Mouse (Mus musculus): ENCODE measurements around the gene Krit1. TPM values are rescaled to one million over a fixed set of nuclear protein-coding genes. Genes with fewer than 3 reads are reported as not detected.

Krit1 gene
- polyA plus RNA-seq, 1 experiment, result 0.61 TPM

DNA sequence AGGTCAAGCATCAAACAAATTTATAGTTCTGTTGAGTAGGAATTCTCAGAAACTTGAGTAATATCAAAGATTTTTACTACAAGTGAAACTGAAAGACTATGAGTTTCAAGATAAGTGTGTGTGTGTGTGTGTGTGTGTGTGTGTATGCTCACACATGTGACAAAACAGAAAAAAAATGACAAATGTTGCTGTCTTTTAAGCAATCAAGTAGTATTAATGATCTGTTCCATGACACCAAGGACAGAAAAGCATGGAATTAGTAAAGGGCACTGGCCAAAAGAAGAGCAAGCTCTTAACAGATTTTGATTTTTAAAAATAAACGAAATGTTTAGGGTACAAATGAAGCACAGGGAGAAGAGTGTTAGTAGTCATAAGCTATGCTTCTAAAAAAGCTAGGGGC, 2.9 kb upstream of the Krit1 start:
- Histone ChIP-seq H3K36me3 (ENCODE audit: control insufficient read depth) (peaks cover 7% of the 10 kb centered on the region), H3K27me3 (ENCODE audit: control insufficient read depth) (no peaks in the 10 kb centered on the region), H3K9me3 (ENCODE audit: control insufficient read depth, low read length) (no peaks in the 10 kb centered on the region), H3K4me3 (replicated peaks) (no peak overlapping the region), H3K4me1 (ENCODE audit: control insufficient read depth) (peaks cover 52% of the 10 kb centered on the region)
- TF ChIP-seq GATA1 (IDR thresholded peaks at IDR 0.05; ENCODE audit: low read length) (no peak), TAL1 (IDR thresholded peaks at IDR 0.05; ENCODE audit: low read length) (no peak)

DNA sequence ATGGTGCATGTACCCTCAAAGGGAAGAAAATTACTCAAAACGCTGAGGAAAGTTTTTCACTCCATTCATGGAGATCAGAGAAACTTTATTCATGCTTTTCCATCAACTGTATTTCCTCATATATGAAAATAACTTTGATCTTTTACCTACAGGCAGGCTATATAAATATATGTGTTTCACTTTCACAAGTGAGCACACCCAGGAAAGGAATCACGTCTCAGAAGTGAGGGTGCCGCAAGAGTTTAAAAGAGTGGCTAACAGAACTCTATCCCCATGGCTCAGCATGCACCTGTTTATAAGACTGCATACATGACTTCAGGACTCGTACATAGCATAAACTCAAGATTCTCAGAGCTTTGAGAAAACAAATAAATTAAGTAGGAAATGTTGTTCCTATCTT, 2.1 kb upstream of the Krit1 start:
- no peaks in the 10 kb centered on the region for H3K27me3 ChIP-seq (ENCODE audit: control insufficient read depth)
- peaks cover 4% of the 10 kb centered on the region for H3K36me3 ChIP-seq (ENCODE audit: control insufficient read depth)
- H3K4me1 ChIP-seq (ENCODE audit: control insufficient read depth), result peaks cover 53% of the 10 kb centered on the region
- TF ChIP-seq TAL1 (IDR thresholded peaks at IDR 0.05; ENCODE audit: low read length) (no peak), GATA1 (IDR thresholded peaks at IDR 0.05; ENCODE audit: low read length) (no peak)
- H3K9me3 ChIP-seq (ENCODE audit: control insufficient read depth, low read length), result no peaks in the 10 kb centered on the region
- peak overlapping the region; percentile 100 for H3K4me3 ChIP-seq (replicated peaks)

DNA sequence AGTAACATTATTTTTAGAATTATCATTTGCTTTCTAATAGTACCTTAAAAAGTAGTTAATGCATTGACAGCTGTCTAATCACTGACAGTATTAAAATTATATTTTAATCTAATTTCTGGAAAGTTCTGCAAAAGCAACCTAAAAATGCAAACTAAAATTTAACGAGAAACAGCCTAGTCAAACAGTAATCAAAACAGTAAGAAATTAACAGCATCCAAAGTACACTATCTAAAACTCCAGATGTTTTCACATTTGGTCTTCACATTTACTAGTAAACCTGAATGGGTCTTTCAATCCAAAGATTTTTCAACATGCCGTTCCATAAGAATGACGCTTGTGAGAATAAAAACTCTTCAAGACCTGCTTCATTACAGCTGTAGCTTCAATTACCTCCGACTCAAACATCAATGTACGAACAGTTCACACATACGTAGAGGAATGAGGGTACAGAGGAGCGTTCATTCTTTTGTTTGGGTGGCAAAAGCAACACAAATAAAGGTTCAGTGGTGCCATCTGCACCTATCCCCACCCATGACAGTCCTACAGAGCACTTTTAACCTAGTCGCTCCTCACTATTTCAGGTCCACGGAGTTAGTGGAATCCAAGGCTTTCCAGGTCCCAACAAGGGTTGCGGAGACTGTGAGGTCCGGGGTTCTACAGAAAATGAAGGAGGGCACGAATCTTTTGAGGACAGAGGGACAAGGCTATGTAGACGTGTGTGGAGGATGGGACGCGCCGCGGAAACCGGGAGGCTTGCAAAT, 1.1 kb upstream of the Krit1 start:
- Histone ChIP-seq H3K4me3 (replicated peaks) (peak overlapping the region; percentile 100), H3K27me3 (ENCODE audit: control insufficient read depth) (no peaks in the 10 kb centered on the region), H3K9me3 (ENCODE audit: control insufficient read depth, low read length) (no peaks in the 10 kb centered on the region), H3K4me1 (ENCODE audit: control insufficient read depth) (peaks cover 52% of the 10 kb centered on the region), H3K36me3 (ENCODE audit: control insufficient read depth) (peaks cover 5% of the 10 kb centered on the region; the same call in 1 of the 2 replicates)
- TF ChIP-seq GATA1 (IDR thresholded peaks at IDR 0.05; ENCODE audit: low read length) (no peak), TAL1 (IDR thresholded peaks at IDR 0.05; ENCODE audit: low read length) (no peak)

DNA sequence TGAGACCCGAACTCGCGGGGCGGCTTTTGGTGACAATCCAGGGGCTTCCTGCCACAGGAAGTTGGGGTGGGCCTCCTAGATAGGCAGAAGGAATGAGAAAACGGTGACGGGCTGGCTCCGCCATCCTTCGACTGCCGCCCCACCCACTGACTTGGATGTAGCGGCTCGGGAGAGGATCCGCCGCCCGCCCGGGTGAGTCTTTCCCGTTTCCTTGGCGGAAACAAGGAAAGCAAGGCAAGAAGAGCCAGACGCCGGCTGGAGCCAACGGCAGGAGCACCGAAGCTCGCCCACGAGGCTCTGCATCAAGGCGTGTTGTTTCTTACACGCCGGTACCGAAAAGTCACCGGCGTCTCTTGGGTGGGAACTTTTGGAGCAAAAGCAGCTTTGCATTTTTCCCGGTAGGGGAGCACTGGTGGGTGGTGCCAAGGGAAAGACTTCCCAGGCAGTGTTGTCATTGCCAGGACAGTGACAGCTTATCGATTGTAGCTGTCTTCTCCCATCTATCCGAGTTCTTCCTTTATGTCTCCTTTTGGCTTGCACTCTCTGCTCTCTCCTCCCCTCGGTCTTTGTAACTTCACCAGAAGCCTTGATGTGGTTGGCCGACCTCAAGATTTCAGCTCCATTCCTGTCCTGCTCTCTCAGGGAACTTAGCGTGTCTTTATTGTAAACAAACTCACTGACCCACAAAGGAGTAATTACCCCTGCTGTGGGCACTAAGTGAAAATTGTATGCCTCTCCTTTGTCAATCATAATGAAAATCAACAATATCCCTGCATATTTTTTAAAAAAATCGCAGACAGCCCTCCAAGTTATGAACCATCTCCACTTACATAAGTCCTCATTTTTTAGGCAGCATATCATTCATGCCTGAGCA, 545 bp downstream of the Krit1 start:
- TF ChIP-seq TAL1 (IDR thresholded peaks at IDR 0.05; ENCODE audit: low read length) (no peak), GATA1 (IDR thresholded peaks at IDR 0.05; ENCODE audit: low read length) (no peak)

DNA sequence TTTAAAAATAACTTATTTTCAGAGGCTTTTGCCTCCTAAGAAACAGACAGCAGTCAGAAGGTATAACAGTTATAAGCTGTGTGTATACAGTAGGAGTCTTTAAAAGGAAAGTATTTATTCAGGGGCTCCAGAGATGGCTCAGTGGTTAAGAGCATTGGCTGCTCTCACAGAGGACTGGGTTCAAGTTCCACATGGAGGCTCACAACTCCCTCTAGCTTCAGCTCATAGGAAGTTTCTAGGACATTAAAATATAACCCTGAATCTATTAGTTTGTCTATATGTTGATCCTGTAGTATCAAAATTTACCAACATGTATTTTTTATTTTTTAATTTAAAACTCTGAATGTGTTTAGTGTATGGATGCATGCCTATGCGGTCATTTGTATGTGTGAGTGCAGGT, 5.5 kb downstream of the Krit1 start:
- peaks cover 53% of the 10 kb centered on the region for H3K36me3 ChIP-seq (ENCODE audit: control insufficient read depth)
- H3K4me3 ChIP-seq (replicated peaks), result no peak overlapping the region
- no peak for TF ChIP-seq TAL1 (IDR thresholded peaks at IDR 0.05; ENCODE audit: low read length)
- no peak for TF ChIP-seq GATA1 (IDR thresholded peaks at IDR 0.05; ENCODE audit: low read length)
- H3K4me1 ChIP-seq (ENCODE audit: control insufficient read depth), result peaks cover 15% of the 10 kb centered on the region
- H3K27me3 ChIP-seq (ENCODE audit: control insufficient read depth), result no peaks in the 10 kb centered on the region
- H3K9me3 ChIP-seq (ENCODE audit: control insufficient read depth, low read length), result no peaks in the 10 kb centered on the region

More for the DNA sequence above, 545 bp downstream of the Krit1 start:
- H3K4me1 ChIP-seq (ENCODE audit: control insufficient read depth), result peaks cover 50% of the 10 kb centered on the region
- peaks cover 14% of the 10 kb centered on the region for H3K36me3 ChIP-seq (ENCODE audit: control insufficient read depth)
- H3K9me3 ChIP-seq (ENCODE audit: control insufficient read depth, low read length), result no peaks in the 10 kb centered on the region
- no peaks in the 10 kb centered on the region for H3K27me3 ChIP-seq (ENCODE audit: control insufficient read depth)
- peak overlapping the region; percentile 100 for H3K4me3 ChIP-seq (replicated peaks)

DNA sequence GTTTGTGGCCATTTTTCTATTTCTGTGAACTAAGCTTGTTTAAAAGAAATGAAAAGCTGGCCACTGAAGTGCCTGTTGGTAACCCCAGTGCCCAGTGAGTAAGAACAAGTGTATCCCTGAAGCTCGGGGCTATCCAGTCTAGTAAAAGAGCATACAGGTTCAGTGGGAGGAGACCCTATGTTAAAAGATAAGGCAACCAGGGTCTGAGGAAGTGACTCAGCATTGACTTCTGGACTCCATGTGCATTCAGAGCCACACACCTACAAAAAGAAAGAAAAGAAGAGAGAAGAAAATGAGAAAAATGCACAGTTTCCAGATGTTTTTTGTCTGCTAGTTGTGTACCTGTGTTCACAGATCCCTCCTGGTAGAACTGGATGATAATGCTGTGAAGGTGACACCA, 31.1 kb downstream of the Krit1 start:
- TF ChIP-seq TAL1 (IDR thresholded peaks at IDR 0.05; ENCODE audit: low read length) (no peak), GATA1 (IDR thresholded peaks at IDR 0.05; ENCODE audit: low read length) (no peak)

DNA sequence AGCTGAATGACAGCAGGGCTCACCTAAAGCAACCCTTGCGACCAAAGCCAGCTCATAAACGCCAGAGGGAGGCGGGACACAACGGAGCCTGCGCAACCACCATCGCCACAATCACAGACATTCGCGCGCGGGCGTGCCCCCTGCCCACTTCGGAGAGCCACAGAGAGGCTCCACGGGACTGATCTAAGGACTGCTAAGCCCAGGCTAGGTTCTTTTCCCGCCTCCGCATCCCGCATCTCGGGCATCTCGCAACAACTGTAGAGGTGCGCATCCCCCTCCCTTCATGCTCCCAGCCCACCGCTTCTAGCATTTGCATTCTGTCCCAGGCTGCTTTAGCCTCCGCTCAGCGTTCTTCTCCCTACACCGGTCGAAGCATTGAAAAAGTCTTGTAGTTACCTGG, 42.0 kb downstream of the Krit1 start, which contains the start of gene Lrrd1:
Lrrd1 (plus strand) TSS at position 148 of the 400 bp plus-strand sequence.
- peaks cover 14% of the 10 kb centered on the region for H3K36me3 ChIP-seq (ENCODE audit: control insufficient read depth)

More for the DNA sequence above, 31.1 kb downstream of the Krit1 start:
- Histone ChIP-seq H3K9me3 (ENCODE audit: control insufficient read depth, low read length) (no peaks in the 10 kb centered on the region), H3K4me3 (replicated peaks) (no peak overlapping the region), H3K4me1 (ENCODE audit: control insufficient read depth) (peaks cover 9% of the 10 kb centered on the region), H3K36me3 (ENCODE audit: control insufficient read depth) (peaks cover 64% of the 10 kb centered on the region), H3K27me3 (ENCODE audit: control insufficient read depth) (no peaks in the 10 kb centered on the region)

DNA sequence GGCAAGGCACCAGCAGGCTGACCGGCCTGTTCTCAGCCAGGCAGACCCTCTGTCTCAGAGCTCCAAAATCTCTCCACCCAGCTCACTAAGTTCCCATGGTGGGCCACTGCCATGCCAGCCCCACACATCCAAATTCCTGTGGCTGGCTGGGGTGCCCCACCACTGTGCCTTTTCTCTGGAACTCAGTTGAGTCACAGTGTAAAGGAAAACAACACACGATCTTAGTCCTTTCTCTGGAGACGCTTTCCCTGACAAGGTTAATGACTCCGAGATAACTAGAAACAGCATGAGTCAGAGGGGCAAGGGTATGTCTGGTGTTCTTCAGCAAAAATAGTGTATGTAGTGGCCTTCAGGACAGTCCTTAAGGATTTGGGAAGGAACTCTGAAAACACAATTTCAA, 67.2 kb downstream of the Krit1 start:
- H3K4me1 ChIP-seq (ENCODE audit: control insufficient read depth), result no peaks in the 10 kb centered on the region
- no peaks in the 10 kb centered on the region for H3K36me3 ChIP-seq (ENCODE audit: control insufficient read depth)
- TF ChIP-seq TAL1 (IDR thresholded peaks at IDR 0.05; ENCODE audit: low read length), result no peak
- no peak for TF ChIP-seq GATA1 (IDR thresholded peaks at IDR 0.05; ENCODE audit: low read length)
- no peaks in the 10 kb centered on the region for H3K9me3 ChIP-seq (ENCODE audit: control insufficient read depth, low read length)
- no peaks in the 10 kb centered on the region for H3K27me3 ChIP-seq (ENCODE audit: control insufficient read depth)
- H3K4me3 ChIP-seq (replicated peaks), result no peak overlapping the region

More for the DNA sequence above, 42.0 kb downstream of the Krit1 start, which contains the start of gene Lrrd1:
- no peaks in the 10 kb centered on the region for H3K4me1 ChIP-seq (ENCODE audit: control insufficient read depth)
- H3K4me3 ChIP-seq (replicated peaks), result no peak within 1 kb of the TSS
- peaks cover 5% of the 10 kb centered on the region for H3K27me3 ChIP-seq (ENCODE audit: control insufficient read depth)
- peaks cover 2% of the 10 kb centered on the region; the same call in 1 of the 2 replicates for H3K9me3 ChIP-seq (ENCODE audit: control insufficient read depth, low read length)
- TF ChIP-seq GATA1 (IDR thresholded peaks at IDR 0.05; ENCODE audit: low read length), result no peak
- no peak for TF ChIP-seq TAL1 (IDR thresholded peaks at IDR 0.05; ENCODE audit: low read length)

DNA sequence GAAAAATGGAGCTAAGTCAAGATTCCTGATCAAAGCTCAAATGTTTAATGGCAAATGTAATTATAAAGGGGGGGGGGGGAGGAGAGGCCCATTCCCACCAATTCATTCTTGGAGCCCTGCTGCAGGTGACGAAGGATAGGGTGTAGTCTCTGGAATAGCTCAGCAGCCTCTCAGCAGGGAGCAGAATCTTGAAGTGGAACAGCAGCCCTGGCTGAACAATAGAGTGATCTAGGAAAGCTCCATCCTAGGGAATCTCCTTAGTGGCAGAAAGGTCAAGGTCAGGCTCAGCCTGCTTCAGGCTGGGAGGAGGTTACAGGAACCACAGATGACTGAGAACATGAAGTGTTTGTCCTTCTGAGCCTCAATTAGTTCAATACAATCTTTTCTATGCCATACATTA, 69.4 kb downstream of the Krit1 start:
- Histone ChIP-seq H3K9me3 (ENCODE audit: control insufficient read depth, low read length) (no peaks in the 10 kb centered on the region), H3K4me3 (replicated peaks) (no peak overlapping the region), H3K27me3 (ENCODE audit: control insufficient read depth) (no peaks in the 10 kb centered on the region), H3K4me1 (ENCODE audit: control insufficient read depth) (no peaks in the 10 kb centered on the region), H3K36me3 (ENCODE audit: control insufficient read depth) (no peaks in the 10 kb centered on the region)
- TF ChIP-seq GATA1 (IDR thresholded peaks at IDR 0.05; ENCODE audit: low read length), result no peak
- TF ChIP-seq TAL1 (IDR thresholded peaks at IDR 0.05; ENCODE audit: low read length), result no peak

All from erythroblast, embryonic 14.5 days (primary cell).